Mouse (Mus musculus): Measurements from ENCODE around the gene Mgme1.

- TF ChIP-seq CTCF (conservative IDR thresholded peaks at IDR 0.05; ENCODE audit: low read length) (no peak), NANOG (IDR thresholded peaks at IDR 0.05; ENCODE audit: borderline replicate concordance, low read length) (no peak), POU5F1 (IDR thresholded peaks at IDR 0.05; ENCODE audit: borderline replicate concordance, low read length) (no peak)
Measured at GRCm38 (mm10) chr2:144279742-144280141, 9.3 kb downstream of the Mgme1 start.

Data from E14TG2a.4 (cell line).